Mouse (Mus musculus) midbrain, embryonic 15.5 days (tissue): ENCODE data around the gene Gm28372. TPM values are rescaled to one million over a fixed set of nuclear protein-coding genes. Genes with fewer than 3 reads are reported as not detected.

ENCODE experiments used
- polyA plus RNA-seq: library from polyadenylated mRNA; unstranded; fragments of >200 nt; fragmentation: Nextera tagmentation; extraction: Ambion mirVana; gene quantifications from 2 replicates; pipeline ENCODE4 v1.2.1, GENCODE M21; 2015

The Gm28372 gene
- polyA plus RNA-seq, 1 experiment from 2014 or later: 0.28 TPM

Other genes starting within 250 kb of the Gm28372 start
- 313 and 342 TPM in 2 replicates for gene Snrpb, start 225.8 kb upstream of the Gm28372 start, polyA plus RNA-seq
- not detected in 2 replicates for gene Tmc2, start 210.0 kb upstream of the Gm28372 start, polyA plus RNA-seq
- gene Nop56, start 130.8 kb upstream of the Gm28372 start, polyA plus RNA-seq: 237 and 244 TPM in 2 replicates
- 184 and 188 TPM in 2 replicates for gene Idh3b, start 120.7 kb upstream of the Gm28372 start, polyA plus RNA-seq
- 5.8 and 6.3 TPM in 2 replicates for gene Ebf4, start 110.1 kb upstream of the Gm28372 start, polyA plus RNA-seq
- gene Cpxm1, start 7.7 kb upstream of the Gm28372 start, polyA plus RNA-seq: 21.2 and 27.5 TPM in 2 replicates
- gene 1700020A23Rik, start within 50 bp of the Gm28372 start, polyA plus RNA-seq: 0.69 TPM in 1 of 2 replicates, not detected in the other
- gene Tmem239, start 1.2 kb downstream of the Gm28372 start, polyA plus RNA-seq: 0.22 TPM in 1 of 2 replicates, not detected in the other
- 108 and 111 TPM in 2 replicates for gene Vps16, start 19.1 kb downstream of the Gm28372 start, polyA plus RNA-seq
- gene Pced1a, start 19.5 kb downstream of the Gm28372 start, polyA plus RNA-seq: 13.4 and 16.1 TPM in 2 replicates
- gene Ptpra, start 45.0 kb downstream of the Gm28372 start, polyA plus RNA-seq: 136 and 142 TPM in 2 replicates
- gene Mrps26, start 158.5 kb downstream of the Gm28372 start, polyA plus RNA-seq: 97.0 and 105 TPM in 2 replicates
- 0.38 and 0.86 TPM in 2 replicates for gene Oxt, start 170.9 kb downstream of the Gm28372 start, polyA plus RNA-seq
- 54.5 and 81.6 TPM in 2 replicates for gene Avp, start 177.3 kb downstream of the Gm28372 start, polyA plus RNA-seq
- gene Fastkd5, start 224.8 kb downstream of the Gm28372 start, polyA plus RNA-seq: 10.9 and 11.2 TPM in 2 replicates
- gene Ubox5, start 224.8 kb downstream of the Gm28372 start, polyA plus RNA-seq: 10.0 and 11.6 TPM in 2 replicates
- gene Lzts3, start 237.6 kb downstream of the Gm28372 start, polyA plus RNA-seq: 17.4 and 17.9 TPM in 2 replicates